Mouse (Mus musculus) cortical plate, adult 2 months (tissue): Measurements from ENCODE around the gene Zfp637.

Source experiments
- CTCF ChIP-seq: fragments of 200-500 bp; IDR thresholded peaks from 2 replicates; pipeline ENCODE4 v1.5.1; 2011; ENCODE audit warnings: mild to moderate bottlenecking, control low read depth, low read length; ENCODE audit not compliant: insufficient read depth; ENCODE audit errors: extremely low read depth
- POLR2A ChIP-seq: fragments of 200-500 bp; IDR thresholded peaks from 2 replicates; pipeline ENCODE4 v1.6.1; 2011; ENCODE audit warnings: mild to moderate bottlenecking, low read length, control low read depth; ENCODE audit not compliant: insufficient read depth; ENCODE audit errors: extremely low read depth

DNA sequence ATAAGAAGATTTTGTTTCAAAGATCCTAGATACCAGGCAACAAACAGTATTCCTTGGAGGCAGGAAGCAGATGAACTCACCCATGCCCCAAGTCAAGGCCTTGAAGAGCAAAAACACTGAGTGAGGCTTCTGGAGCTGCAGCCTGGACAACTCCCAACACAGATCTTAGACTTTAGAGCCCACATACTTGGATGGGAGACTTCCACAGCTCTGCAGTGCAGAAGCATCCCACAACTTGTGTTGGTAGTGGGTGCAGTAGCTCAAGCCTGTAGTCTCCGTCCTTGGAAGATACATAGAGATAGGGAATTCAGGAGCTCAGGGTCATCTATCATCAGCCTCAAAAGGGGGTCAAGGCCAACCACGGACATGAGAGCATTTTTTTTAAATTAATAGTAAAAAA is 45.0 kb downstream of the Zfp637 start:
- TF ChIP-seq CTCF (no peak), POLR2A (no peak)
